Mouse (Mus musculus): ENCODE results near the gene Cenpf. TPM values are rescaled to one million over a fixed set of nuclear protein-coding genes. Genes with fewer than 3 reads are reported as not detected.

The Cenpf gene
- 3.0 and 6.4 TPM in 2 replicates for total RNA-seq (2014; rRNA removed)
- 9.0 and 14.5 TPM in 2 replicates for polyA plus RNA-seq (2015; fragmentation: Nextera tagmentation; extraction: Ambion mirVana)

GRCm38 (mm10) chr1:189687654-189688387, at the start of gene Cenpf:
Cenpf (minus strand) TSS chr1:189688086.
- no peaks in the 10 kb centered on the region for H3K27me3 ChIP-seq (ENCODE audit: insufficient read depth, low read length)
- no peak for TF ChIP-seq CTCF (IDR thresholded peaks at IDR 0.05; ENCODE audit: low read depth)
- H3K27ac ChIP-seq (ENCODE audit: low read depth, low read length) = no peak within 1 kb of the TSS
- H3K4me2 ChIP-seq (ENCODE audit: low read depth) = peak within 1 kb of the TSS; percentile 89
- ATAC-seq = peak; percentile 100
- 0 out of 2 replicates have a peak, but pooled peaks cover 3% of the 10 kb centered on the region for H3K4me1 ChIP-seq (ENCODE audit: insufficient read depth)
- peak; percentile 99 for DNase-seq
- H3K36me3 ChIP-seq (ENCODE audit: insufficient read depth) = no peaks in the 10 kb centered on the region
- H3K9ac ChIP-seq = peak within 1 kb of the TSS; percentile 40
- under 1% methylated on average over 55 of the region's 55 CpGs for WGBS
- no peaks in the 10 kb centered on the region for H3K9me3 ChIP-seq (ENCODE audit: low read length)
- H3K4me3 ChIP-seq (ENCODE audit: low read depth, low read length) = peak within 1 kb of the TSS; percentile 55

GRCm38 (mm10) chr1:189732156-189732555, 44.3 kb upstream of the Cenpf start:
- Histone ChIP-seq H3K4me2 (ENCODE audit: low read depth) (no peak overlapping the region), H3K4me1 (ENCODE audit: insufficient read depth) (0 out of 2 replicates have a peak, but pooled peaks cover 7% of the 10 kb centered on the region), H3K9me3 (ENCODE audit: low read length) (no peaks in the 10 kb centered on the region), H3K4me3 (ENCODE audit: low read depth, low read length) (no peak overlapping the region), H3K27ac (ENCODE audit: low read depth, low read length) (no peak overlapping the region), H3K9ac (no peak overlapping the region), H3K27me3 (ENCODE audit: insufficient read depth, low read length) (peaks cover 33% of the 10 kb centered on the region), H3K36me3 (ENCODE audit: insufficient read depth) (no peaks in the 10 kb centered on the region)
- 78% methylated on average over 8 of the region's 8 CpGs for WGBS
- TF ChIP-seq CTCF (IDR thresholded peaks at IDR 0.05; ENCODE audit: low read depth) = no peak
- ATAC-seq = no peak
- DNase-seq = no peak

GRCm38 (mm10) chr1:189731697-189732096, 43.8 kb upstream of the Cenpf start:
- Histone ChIP-seq H3K4me3 (ENCODE audit: low read depth, low read length) (no peak overlapping the region), H3K4me1 (ENCODE audit: insufficient read depth) (0 out of 2 replicates have a peak, but pooled peaks cover 7% of the 10 kb centered on the region), H3K27me3 (ENCODE audit: insufficient read depth, low read length) (peaks cover 37% of the 10 kb centered on the region), H3K9ac (no peak overlapping the region), H3K36me3 (ENCODE audit: insufficient read depth) (no peaks in the 10 kb centered on the region), H3K9me3 (ENCODE audit: low read length) (no peaks in the 10 kb centered on the region), H3K27ac (ENCODE audit: low read depth, low read length) (no peak overlapping the region), H3K4me2 (ENCODE audit: low read depth) (no peak overlapping the region)
- WGBS = 54% methylated on average over 10 of the region's 10 CpGs
- no peak for DNase-seq
- no peak for TF ChIP-seq CTCF (IDR thresholded peaks at IDR 0.05; ENCODE audit: low read depth)
- peak; percentile 62 for ATAC-seq

GRCm38 (mm10) chr1:189729141-189729815, 41.4 kb upstream of the Cenpf start:
- Histone ChIP-seq H3K27ac (ENCODE audit: low read depth, low read length) (no peak overlapping the region), H3K9ac (no peak overlapping the region), H3K4me3 (ENCODE audit: low read depth, low read length) (no peak overlapping the region), H3K4me1 (ENCODE audit: insufficient read depth) (0 out of 2 replicates have a peak, but pooled peaks cover 7% of the 10 kb centered on the region), H3K36me3 (ENCODE audit: insufficient read depth) (no peaks in the 10 kb centered on the region), H3K4me2 (ENCODE audit: low read depth) (peak overlapping the region; percentile 98; the same call in 1 of the 2 replicates), H3K9me3 (ENCODE audit: low read length) (no peaks in the 10 kb centered on the region), H3K27me3 (ENCODE audit: insufficient read depth, low read length) (peaks cover 39% of the 10 kb centered on the region)
- DNase-seq = no peak
- no peak for ATAC-seq
- 20% methylated on average over 17 of the region's 17 CpGs for WGBS
- TF ChIP-seq CTCF (IDR thresholded peaks at IDR 0.05; ENCODE audit: low read depth) = no peak

GRCm38 (mm10) chr1:189728784-189729115, 40.9 kb upstream of the Cenpf start:
- H3K36me3 ChIP-seq (ENCODE audit: insufficient read depth) = no peaks in the 10 kb centered on the region
- no peak for TF ChIP-seq CTCF (IDR thresholded peaks at IDR 0.05; ENCODE audit: low read depth)
- peaks cover 39% of the 10 kb centered on the region for H3K27me3 ChIP-seq (ENCODE audit: insufficient read depth, low read length)
- ATAC-seq (no peak), DNase-seq (no peak)
- H3K4me2 ChIP-seq (ENCODE audit: low read depth) = peak overlapping the region; percentile 98
- peak overlapping the region; percentile 45 for H3K9ac ChIP-seq
- no peak overlapping the region for H3K27ac ChIP-seq (ENCODE audit: low read depth, low read length)
- peak overlapping the region; percentile 57 for H3K4me3 ChIP-seq (ENCODE audit: low read depth, low read length)
- 1% methylated on average over 15 of the region's 15 CpGs for WGBS
- 0 out of 2 replicates have a peak, but pooled peaks cover 7% of the 10 kb centered on the region for H3K4me1 ChIP-seq (ENCODE audit: insufficient read depth)
- no peaks in the 10 kb centered on the region for H3K9me3 ChIP-seq (ENCODE audit: low read length)

- Histone ChIP-seq H3K4me2 (ENCODE audit: low read depth) (peak within 1 kb of the TSS; percentile 98), H3K9me3 (ENCODE audit: low read length) (no peaks in the 10 kb centered on the region), H3K27ac (ENCODE audit: low read depth, low read length) (0 out of 2 replicates have a peak within 1 kb of the TSS, but pooled peaks have one; percentile 15), H3K9ac (peak within 1 kb of the TSS; percentile 45), H3K36me3 (ENCODE audit: insufficient read depth) (no peaks in the 10 kb centered on the region), H3K4me1 (ENCODE audit: insufficient read depth) (0 out of 2 replicates have a peak, but pooled peaks cover 7% of the 10 kb centered on the region), H3K4me3 (ENCODE audit: low read depth, low read length) (peak within 1 kb of the TSS; percentile 57), H3K27me3 (ENCODE audit: insufficient read depth, low read length) (peaks cover 39% of the 10 kb centered on the region)
- DNase-seq = peak; percentile 57
- TF ChIP-seq CTCF (IDR thresholded peaks at IDR 0.05; ENCODE audit: low read depth) = no peak
- peak; percentile 89 for ATAC-seq
- 5% methylated on average over 72 of the region's 98 CpGs for WGBS
Observed at GRCm38 (mm10) chr1:189727884-189728783, 40.2 kb upstream of the Cenpf start, which contains the start of gene Ptpn14. Ptpn14 (plus strand) TSS chr1:189728268.

Data from forebrain, postnatal 0 days (tissue).